Mouse (Mus musculus) mesoderm, embryonic 11.5 days (tissue): ENCODE measurements around the gene Lypd4.
A peak's percentile ranks its signal among the peaks of the same experiment; 100 is the strongest.
"Not testable (repeated sequence)": the region's sequence is repeated elsewhere in the genome, so short reads cannot be mapped to it uniquely, and the experiment has no call there.

Source experiments
- DNase-seq: peaks from one replicate; pipeline ENCODE4 v3.0.0-alpha.2; 2012; ENCODE audit warnings: low read depth, low spot score

The Lypd4 gene

GRCm38 (mm10) chr7:24850899-24851303, 18.8 kb downstream of the Lypd4 start:
- DNase-seq, result peak; percentile 60

GRCm38 (mm10) chr7:24850162-24850561, 19.6 kb downstream of the Lypd4 start:
- DNase-seq, result peak; percentile 23

- not testable (repeated sequence) for DNase-seq
Observed at GRCm38 (mm10) chr7:24846576-24846975, 23.2 kb downstream of the Lypd4 start.

DNA sequence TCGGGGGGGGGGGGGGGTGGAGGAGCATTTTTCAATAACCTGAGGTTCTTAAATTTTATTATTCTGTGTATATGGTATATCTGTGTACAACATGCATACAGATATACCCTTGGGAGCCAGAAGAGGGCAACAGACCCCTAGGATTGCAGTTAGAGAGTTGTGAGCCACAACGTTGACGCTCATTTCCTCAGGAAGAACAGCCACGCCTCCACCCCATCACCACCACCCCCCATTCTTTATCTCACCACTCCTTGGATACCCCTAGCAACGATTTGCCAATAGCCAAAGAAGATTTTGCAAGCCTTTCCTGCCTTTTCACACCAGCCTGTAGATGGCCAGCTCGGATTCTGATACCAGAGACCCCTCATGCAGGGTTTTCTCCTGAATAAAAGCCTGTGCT, 24.0 kb downstream of the Lypd4 start:
- DNase-seq, result peak; percentile 59

DNA sequence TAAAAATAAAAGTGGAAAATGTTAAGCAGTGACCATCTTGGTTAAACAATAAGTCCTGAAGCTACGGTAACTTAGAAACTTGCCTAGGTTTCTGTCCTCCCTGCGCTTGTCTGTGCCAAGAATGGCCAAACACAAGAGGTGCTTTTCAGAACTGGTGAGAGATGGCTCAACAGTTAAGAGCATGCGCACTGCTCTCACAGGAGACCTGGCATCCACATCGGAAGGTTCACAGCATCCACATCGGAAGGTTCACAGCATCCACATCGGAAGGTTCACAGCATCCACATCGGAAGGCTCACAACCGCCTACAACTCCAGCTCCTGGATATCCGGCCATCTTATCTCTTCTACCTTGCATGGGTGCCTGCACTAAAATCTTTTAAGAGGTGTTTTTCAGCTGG, 24.6 kb downstream of the Lypd4 start:
- DNase-seq, result no peak

DNA sequence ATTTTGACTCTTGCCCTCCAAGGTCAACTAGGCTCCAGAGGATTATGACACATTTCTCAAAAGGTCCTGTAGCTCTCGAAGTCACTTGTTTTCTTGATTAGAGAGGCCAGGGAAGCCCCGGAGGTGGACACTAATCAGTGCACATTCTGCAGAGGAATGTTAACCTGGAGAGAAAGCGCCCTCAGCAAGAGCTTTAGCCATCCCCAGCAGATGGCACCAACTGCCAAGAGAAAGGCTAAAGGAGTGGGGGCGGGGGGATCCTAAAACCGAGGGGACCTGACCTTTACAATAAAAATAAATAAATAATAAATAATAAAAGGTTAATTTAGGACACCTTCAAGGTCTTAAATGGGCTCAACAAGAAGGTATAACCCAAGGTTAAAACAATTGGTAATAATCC, 25.6 kb downstream of the Lypd4 start:
- DNase-seq, result no peak

GRCm38 (mm10) chr7:24841009-24841408, 28.7 kb downstream of the Lypd4 start:
- DNase-seq, result no peak

DNA sequence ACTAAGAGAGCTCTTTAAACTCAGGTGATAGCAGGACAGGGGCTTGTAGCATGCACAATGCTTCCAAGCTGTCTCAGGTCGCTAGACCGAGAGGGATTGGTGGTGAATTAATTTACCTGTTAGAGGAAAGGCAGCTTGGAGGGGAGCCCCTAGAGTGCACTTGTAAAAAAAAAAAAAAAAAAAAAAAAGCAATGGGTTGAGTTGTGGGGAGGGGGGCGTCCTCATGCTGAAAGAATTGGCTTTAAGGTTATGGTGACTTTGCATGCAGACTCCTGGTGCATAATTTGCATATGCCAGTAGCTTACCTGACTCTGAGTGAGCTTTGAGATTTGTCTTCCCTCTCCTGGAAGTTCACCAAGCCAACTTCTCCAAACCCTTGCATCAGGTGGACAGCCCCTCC, 29.4 kb downstream of the Lypd4 start:
- no peak for DNase-seq

GRCm38 (mm10) chr7:24839410-24839808, 30.3 kb downstream of the Lypd4 start:
- DNase-seq, result no peak

DNA sequence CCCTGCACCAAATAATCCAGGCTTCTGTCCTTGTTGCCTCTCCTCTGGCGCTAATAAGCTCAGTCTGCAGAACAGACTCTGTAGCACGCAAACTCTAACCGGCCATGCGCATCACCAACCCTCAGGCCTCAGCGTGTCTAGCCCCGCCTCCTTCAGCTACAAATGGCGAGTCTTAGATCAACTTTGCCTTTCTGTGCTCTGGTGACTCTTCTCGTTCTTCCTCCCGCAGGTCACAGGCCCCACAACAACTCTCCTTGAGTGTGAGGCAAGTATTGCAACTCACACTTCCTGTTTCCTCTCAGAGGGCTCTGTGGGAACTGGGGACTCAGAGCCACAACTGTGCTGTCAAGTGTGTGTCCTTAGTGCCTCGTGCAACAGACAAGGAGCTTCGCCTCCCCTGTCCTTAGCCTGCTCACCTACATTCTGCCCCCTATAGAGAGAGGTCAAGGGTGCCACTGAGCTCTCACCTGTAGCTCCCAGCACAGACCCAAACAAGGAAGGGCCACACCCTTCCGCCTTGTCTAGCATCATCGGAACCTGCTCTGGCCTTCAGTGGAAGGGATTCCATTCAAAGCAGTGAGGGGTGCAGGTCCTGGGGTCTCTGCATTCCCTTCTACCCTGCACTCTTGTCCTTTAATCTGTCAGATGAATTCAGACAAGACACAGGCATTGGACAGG, 30.9 kb downstream of the Lypd4 start:
- not testable (repeated sequence) for DNase-seq

GRCm38 (mm10) chr7:24827181-24827580, 42.6 kb downstream of the Lypd4 start:
- no peak for DNase-seq

GRCm38 (mm10) chr7:24824452-24824851, 45.3 kb downstream of the Lypd4 start:
- no peak for DNase-seq

DNA sequence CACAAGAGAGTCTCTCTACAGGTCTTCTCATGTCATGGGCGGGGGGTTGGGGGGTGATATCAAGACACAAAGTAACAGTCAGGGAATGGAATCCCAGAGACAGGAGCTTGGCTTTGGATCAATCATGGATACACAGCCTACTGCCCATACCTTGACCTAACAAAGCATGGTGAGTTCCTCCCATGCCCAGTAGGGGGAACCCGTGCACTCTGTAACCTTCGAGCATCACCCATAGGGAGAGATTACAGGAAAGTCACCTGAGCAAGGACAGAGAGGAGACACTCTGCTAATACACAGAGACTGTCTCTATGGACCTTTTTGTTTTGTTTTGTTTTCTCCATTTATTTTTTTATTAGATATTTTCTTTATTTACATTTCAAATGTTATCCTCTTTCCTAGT, 52.2 kb downstream of the Lypd4 start:
- peak; percentile 79 for DNase-seq
